Mouse (Mus musculus) olfactory bulb, adult 2 months (tissue): Measurements from ENCODE around the gene Tmem108.

Experiments
- CTCF ChIP-seq: fragments of 200-500 bp; IDR thresholded peaks from 2 replicates; pipeline ENCODE4 v1.5.1; 2012; ENCODE audit warnings: low read depth, mild to moderate bottlenecking, low read length, moderate library complexity; ENCODE audit not compliant: insufficient read depth
- POLR2A ChIP-seq: fragments of 200-500 bp; IDR thresholded peaks from 2 replicates; pipeline ENCODE4 v1.6.1; 2012; ENCODE audit warnings: mild to moderate bottlenecking, low read depth, low read length, moderate library complexity; ENCODE audit not compliant: insufficient read depth

DNA sequence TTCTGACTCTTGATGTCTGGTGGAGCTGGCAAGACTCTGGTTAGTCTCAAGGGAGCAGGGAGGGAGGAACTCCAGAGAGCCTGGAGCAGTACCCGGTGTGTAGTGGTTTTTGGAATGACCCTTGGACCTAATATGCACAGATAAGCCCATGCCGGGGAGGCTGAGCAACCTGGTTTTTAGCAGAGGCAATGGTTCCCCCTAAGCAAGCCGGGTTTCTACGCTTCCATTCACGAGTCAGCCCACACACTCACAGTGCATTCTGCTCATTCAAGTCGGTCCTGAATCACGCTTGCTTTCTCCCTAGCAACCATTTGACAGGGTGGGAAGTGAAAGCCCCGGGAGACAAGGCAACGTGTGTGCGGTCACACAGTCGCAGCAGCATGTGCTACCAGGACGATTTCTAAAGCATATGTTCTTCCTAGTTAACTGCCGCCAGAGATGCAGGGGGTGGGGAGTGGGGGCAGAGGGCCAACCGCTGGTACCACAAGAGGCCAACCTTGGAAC is 259.7 kb downstream of the Tmem108 start:
- TF ChIP-seq CTCF: no peak
- no peak for TF ChIP-seq POLR2A
